Mouse (Mus musculus) cerebellum, adult 9-11 months (tissue): Measurements from ENCODE around the gene Atp5d.

Experiments
- DNase-seq: peaks from one replicate; pipeline ENCODE4 v3.0.0; 2022

Atp5d gene

DNA sequence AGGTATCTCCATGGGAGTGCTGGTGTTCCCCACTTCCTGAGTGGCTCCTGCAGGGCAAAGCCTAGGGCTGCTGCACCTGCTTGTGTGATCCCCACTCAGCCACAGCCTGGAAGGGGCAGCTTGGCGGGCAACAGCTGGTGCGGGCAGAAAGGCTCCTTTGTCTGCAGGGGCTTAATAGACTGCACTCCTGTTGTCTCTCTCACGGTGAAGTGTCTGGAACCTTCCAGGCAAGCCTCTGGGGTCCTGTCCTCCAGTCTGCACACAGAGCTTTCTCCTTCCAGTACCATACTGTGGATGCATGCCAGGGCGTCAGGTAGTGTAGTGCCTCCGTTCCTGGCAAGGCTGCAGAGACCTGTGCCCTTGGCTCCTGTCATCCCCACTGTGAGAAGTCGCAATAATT is 19.9 kb upstream of the Atp5d start:
- DNase-seq, result peak; percentile 69

DNA sequence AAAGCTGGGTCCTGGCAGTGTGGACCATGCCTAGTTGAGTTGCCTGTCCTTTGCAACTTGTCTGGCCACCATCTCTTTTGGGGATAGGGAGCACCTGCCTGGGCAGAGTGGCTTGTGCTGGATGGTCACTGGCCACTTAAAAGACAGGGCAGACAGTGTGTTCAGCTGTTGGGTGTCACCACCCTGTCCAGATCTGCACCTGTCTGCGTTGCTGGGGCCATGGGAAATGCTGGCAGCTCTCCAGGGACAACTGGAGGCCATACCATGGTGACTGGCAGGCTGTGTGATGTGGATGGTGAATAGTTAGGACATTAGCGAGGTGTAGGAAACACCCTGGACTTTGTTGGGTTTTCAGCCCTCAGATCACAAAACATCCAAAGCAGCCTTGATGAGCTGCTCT is 18.3 kb upstream of the Atp5d start:
- DNase-seq, result peak; percentile 49

DNA sequence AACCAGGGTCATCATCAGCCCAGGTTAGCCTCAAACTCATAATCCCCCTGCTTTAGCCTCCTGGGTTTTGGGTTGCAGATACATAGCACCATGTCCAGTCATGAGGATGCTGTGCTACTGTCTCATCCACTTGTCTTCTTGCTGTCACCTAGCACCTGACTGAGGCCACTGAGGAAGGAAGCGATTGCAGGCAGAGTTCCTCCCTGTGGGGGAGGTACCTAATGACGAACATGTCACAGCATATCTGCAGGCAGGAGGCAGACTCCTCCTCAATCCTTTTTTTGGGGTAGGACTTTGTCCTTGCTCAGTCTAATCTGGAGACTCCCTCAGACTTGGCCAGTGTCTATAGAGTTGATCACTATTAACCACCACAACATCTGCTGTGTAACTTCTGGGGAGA is 16.8 kb upstream of the Atp5d start:
- no peak for DNase-seq

DNA sequence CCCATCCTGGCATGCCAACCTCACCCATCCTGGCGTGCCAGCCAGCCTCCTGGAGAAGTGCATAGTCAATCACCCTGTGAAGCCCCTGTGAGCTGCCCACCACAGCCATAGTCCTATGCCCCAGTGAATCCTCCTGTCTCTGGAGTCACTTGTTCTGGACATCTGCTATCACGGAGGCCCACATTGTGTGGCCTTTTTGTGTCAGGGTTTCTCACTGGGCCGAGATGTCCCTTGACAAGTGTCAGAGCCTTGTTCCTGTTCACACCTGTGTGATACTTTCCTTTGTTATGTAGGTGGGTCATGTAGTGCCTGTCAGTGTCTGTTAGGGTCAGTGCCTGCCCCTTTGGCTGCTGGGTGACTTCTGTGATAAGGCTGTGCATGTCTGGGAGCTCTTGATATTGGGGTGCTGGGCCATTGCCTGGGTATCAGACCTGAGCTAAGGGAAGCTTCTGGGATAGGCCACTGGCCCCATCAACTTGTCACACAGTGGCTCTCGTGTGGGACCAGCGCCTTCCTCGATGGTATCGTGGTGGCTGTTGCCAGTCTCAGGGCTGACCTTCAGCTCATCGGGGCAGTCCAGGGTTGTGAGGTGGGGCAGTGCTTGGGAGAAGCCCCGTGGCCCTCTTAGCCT is 14.4 kb upstream of the Atp5d start:
- DNase-seq, result no peak

DNA sequence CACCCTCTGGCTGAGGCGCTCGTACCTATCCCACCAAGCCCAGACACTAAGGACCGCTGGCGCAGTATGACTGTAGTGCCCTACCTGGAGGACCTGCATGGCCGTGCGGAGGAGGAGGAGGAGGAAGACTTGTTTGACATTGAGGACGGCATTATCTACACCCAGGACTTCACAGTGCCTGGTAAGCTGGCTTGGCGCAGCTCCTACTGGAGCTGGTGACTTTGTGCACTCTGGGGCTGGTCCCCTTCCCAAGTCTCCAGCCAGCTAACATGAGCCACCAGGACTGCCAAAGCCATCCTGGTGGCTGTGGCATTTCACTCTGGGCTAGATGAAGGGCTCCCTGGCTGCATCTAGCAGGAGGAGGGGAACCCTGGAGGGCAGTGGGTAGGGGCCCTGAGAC is 10.5 kb upstream of the Atp5d start:
- DNase-seq, result peak; percentile 48

DNA sequence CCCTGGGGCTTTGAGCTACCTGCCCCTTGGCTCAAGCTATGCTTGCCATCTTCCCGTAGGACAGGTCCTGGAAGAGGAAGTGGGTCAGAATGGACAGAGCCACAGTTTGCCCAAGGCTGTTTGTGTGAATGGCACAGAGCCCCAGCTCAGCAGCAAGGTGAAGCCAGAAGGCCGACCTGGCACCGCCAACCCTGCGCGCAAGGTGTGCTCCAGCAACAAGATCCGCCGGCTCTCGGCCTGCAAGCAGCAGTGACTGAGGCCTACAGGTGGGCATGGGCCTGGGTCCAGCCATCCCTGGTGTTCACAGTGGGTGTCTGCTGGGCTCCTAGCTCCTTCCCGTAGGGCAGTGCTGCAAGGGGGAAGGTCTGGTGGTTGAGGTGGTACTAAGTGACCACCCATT is 8.6 kb upstream of the Atp5d start:
- peak; percentile 88 for DNase-seq

DNA sequence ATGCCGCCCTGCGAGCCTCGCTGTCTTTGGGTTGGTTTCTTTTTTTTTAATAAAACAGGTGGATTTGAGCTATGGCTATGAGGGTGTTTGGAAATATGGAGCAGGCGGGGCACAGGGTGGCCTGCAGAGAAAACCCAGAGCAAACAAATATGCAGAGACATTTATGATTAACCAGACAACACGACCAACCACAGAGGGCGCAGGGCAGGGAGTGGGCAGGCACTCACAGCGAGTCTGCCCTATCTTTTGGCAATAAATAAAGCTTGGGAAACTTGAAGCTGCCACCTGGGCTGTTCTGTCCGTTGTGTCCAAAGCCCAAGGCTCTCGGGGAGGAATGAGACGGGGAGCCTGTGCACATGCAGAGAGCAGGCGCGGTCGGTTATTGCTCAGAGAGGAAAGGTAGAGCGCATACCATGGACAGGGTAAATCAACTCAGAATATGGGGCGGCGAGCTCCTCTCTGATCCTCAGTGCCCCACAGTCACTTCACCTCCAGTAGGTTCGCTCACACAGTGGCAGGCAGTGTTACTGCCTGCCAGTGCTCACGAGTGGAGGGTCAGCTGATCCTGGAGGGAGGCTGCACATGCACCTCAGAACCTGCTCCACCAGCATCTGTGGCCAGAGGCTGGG is 7.9 kb upstream of the Atp5d start:
- no peak for DNase-seq

DNA sequence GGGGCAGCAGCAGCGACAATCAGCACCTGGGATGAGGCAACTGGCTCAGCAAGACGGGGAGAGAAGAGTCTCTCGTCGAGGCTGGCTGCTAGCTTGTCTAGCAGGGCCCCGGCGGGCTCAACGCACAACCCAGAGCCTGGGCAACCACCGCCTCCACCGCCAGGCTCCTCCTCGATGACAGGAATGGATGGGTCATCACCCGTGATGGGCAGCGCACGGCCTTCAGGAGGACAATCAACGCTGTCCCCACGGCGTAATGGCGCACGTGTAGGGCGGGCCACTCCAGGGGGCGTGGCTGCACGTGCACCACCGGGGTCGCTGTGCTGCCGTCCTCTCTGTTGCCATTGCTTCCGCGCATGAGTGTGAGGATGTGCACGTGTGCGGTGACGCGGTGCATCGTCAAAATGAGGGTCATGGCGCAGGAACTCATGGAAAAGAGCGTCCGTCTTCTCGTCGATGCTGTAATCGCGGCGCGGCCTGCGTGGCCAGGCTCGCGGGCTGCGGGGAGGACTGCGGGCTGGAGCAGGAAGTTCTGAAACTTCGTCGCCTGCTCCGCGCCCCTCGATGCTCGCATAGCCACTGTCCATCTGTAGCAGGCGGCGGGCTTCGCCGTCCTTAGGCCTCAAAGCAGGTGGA is 7.0 kb upstream of the Atp5d start:
- peak; percentile 52 for DNase-seq

DNA sequence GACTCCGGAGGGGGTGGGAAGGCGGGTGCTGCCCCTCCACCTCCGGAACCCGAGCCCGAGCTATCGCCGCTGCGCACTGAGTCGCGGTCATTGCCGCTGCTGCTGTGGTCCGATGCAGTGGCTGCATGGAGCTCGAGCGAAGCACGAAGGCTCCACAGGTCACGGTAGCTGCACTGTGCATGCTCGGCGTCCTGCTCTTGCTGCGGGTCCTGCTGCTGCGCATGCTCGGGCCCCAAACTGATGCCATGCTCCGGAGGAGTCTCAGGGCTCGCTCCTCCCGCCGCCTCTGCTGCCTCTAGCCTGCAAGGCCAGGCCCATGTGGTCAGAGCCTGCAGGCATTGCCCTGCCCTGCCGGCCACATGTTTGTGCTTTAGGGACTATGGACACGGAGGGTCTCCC is 6.5 kb upstream of the Atp5d start:
- peak; percentile 46 for DNase-seq

DNA sequence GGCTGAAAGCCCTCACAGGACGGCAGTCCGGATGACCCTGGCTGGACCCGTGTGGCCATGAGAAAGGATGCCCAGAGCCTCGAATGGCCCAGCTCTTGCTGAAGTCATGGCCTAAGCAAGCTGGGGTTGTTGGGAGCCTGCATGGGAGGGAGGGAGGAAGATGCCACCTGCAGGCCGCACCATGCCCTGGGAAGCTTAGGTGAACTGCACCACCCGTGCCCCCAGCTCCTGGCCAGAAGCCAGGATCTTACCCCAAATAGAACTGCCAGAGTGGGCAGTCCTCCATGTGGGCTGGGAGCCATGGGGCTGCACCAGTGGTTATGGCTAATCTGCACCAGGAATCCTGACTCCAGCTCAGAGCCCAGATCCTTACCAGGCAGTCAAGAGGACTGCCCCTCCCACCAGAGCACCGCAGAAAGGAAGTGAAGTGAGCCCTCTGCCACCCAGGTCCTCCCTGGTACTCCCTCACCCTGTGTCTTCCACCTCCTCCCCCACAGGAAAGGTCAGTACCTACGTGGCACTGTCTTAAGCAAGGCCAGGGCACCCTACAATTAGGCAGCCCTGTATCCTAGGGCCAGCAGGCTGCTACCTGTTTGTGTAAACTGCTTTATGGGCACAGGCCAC is 5.1 kb upstream of the Atp5d start:
- peak; percentile 71 for DNase-seq

DNA sequence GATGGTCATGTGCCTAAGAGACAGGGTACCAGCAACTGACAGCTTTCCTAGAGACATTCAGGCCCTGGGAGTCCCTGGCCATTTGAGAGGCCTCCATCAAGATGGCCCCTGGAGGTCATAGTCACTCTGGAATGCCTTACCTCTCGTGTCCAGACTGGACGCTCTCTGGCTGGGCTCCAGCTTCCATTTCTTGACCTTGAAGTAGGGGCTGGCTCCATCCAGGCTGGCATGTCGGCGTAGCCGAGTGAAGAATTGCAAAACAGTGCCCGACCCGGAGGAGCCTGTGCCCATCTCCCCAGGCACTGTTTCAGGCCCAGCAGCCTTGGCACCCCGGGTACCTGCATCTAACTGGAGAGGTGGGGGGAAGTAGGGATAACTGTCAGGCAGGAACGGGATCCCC is 4.0 kb upstream of the Atp5d start:
- DNase-seq, result peak; percentile 58

DNA sequence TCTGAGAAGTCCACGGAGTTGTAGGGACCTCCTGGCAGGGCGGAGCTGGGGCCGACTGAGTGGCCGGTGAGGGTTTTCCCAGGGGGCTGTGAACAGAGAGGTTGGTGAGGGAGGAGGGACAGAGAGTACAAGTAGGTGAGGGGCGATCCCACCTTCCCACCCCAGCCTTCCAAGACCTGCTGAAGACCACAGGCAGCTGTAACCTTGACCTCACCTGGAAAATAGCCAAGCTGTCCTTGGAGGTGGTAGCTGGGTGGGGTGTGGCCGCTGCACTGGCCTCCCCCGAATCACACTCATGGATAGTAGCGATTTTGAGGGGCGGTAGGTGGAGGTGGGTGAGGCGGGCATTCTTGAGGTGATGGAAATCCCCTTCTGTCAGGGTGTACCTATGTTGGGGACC is 3.3 kb upstream of the Atp5d start:
- peak; percentile 62 for DNase-seq

DNA sequence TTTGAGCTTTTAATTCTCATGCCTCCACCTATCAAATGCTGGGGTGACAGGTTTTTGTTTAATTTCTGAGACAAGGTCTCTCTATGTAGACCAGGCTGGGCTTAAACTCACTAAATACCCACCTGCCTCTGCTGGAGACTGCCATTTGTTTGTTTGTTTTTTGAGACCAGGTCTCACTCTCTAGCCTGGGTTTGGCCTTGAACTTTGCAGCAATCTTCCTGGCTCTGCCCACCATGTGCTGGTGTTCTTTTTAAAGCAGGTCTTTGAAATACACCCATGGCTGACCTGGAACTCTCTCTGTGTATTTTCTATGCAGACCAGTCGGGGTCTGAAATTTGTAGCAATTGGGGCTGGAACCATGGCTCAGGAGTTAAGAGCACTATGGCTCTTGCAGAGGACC is 2.8 kb upstream of the Atp5d start:
- DNase-seq, result no peak

DNA sequence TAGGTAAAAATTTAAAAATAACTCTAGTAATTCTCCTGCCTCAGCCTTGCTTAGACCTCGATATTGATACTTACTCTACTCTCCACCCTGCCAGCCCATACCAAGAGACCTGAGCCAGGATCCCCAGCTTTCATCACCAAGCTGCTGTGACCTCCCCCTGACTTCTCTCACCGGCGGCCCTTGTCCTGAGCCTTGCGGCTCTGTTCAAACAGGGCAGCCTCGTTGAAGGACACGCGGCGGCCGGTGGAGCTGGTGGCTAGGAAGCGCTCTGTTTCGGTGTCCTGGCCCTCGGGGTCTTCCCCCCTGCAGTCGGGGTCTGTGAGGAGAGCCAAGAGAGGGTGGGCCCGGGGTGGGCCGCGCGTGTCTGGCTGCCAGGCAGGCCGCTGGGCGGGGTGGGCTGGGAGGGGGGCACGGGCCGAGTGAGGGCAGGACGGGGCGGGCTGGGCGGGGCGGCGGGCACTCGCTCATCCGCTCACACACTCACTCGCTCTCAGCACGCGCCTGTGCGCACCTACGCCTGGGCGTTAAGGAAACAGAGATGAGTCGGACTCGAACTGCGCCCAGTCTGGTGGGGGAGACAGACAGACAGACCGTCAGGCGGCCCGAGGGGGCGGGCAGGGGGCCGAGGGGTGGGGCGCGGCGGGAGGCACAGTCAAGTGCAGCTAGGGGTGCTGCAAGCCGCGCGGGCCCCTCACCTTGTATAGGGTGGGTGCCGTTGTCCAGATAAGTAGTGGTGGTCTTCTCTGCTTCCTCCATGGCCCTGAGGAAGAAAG is 2.1 kb upstream of the Atp5d start:
- DNase-seq, result peak; percentile 52

DNA sequence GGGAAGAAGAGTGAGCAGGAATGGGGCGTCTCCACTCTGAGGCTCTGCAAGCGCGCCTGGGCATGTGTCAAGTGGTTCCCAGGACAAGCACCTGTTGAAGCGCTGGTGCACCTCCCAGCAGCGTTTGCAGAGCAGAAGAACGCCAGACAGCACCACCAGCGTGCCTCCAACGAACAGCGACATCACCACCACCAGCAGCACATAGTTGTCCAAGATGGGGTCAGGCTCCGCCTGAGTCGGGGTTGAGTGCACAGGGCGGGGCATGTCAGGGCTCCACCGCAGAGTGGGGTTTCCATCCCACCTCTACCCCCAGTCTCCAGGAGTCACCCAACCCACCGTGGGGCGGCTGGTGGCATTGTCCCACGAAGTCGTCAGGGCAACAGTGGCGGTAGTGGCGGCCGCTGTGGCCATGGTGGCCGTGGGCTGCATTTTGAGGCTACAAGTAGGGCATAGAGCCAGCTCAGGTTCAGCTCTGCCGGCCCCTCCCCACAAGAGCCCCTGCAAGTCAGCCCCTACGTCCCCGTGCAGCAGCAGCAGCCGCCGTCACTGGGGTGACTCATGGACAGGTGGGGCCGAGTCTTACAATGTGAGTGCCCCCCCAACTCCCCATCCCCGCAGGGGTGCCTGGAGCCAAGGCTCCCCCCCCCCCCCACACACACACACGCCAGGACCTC is 1.3 kb upstream of the Atp5d start:
- peak; percentile 79 for DNase-seq

DNA sequence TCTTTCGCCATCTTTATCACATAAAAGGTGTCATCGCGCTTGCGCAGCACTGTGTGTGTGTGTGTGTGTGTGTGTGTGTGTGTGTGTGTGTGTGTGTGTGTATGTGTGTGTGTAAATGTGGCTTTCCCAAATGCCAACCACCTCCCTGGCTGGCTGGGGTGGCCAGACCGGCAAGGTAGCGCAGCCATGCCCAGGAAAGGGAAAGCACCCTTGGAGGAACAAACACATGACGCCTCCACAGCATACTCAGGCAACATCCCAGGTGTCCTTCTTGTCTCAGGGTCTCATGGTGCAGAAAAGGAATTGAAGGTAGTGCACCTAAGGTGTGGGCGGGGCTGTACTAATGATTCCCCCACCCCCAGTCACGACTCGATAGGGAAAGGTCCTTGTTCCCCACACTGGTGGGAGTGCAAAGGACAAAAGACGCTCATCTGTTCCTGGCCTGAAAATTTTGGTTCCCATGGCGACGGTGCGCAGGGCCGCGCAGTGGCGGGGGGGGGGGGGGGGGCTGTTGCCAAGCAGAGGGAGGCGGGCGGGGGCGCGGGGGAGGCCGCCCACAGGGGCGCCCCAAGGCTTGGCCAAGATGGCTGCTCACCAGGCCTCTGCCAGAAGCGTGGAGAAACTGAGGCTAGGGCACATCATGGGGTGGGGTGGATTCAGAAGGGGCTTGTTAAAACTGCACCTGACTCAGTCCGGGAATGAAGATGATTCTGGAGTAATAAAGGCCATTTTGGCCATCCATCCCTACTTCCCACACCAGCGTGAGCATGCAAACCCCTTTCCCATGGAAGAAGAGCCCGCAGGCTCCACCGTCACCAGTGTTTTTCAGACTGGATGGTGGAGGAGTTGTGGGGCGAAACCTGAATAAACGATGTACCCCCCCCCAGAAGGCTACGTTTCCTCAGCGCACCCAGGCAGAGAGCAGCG is 543 bp upstream of the Atp5d start:
- DNase-seq, result peak; percentile 79

DNA sequence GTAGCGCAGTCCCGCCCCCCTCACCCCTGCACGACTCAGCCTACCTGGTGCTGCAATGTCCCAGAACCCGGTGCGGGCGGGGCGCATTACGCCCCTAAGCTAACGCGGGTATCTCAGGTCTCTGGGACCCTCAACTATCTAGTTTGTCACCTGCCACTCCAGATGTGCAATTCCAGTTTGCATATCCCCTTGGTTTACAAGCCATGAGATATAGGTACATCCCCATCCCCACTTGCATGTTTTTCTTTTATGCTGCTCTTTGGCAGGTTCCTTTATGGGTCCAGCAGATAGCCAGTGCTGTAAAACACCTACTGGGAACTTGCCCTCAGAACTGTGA is 975 bp downstream of the Atp5d start:
- DNase-seq, result no peak

DNA sequence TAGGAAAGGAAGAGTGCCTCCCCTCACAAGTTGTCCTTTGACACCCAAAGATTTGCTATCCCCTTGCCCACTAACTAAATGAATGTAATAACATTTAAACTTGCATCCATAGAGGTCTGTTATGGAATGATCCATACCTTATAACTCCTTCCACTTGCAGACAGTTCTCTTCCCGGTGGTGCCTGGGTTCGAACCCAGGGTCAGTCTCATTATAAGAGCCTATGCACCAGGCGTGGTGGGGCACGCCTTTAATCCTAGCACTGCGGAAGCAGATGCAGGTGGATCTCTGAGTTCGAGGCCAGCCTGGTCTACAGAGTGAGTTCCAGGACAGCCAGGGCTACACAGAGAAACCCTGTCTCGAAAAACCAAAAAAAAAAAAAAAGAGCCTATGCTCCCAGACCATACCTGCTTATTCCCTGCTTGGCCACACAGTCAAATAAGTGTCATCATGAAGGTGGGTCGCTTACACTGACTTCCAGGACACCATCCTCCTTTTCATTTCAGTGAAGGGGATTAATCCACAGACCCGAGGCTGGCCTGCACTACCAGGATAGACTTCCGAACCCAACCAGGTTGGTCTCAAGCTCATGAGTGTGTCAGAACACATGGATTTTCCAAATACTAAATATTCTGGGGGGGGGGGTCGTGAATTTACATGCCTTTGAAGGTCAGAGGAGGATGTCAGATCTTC is 1.7 kb downstream of the Atp5d start:
- peak; percentile 62 for DNase-seq

DNA sequence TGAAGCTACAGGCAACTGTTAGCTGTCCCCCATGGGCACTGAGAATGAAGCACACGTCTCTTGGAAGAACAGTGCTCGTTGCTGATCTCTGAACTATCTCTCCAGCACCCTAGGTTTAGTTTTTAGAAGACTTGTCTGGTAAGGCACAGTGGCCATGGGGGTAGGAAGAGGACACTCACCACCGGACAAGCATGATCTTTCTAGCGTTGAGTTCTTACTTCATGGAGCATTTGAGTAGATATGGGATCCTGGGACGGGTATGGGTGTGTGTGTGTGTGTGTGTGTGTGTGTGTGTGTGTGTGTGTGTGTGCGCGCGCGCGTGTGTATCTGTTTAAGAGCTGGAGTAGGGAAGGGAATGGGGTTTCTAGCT is 2.2 kb downstream of the Atp5d start, which contains the start of gene Cbarp:
TSS of gene Cbarp (minus strand) at position 170 of the 370 bp plus-strand sequence.
- DNase-seq, result no peak

DNA sequence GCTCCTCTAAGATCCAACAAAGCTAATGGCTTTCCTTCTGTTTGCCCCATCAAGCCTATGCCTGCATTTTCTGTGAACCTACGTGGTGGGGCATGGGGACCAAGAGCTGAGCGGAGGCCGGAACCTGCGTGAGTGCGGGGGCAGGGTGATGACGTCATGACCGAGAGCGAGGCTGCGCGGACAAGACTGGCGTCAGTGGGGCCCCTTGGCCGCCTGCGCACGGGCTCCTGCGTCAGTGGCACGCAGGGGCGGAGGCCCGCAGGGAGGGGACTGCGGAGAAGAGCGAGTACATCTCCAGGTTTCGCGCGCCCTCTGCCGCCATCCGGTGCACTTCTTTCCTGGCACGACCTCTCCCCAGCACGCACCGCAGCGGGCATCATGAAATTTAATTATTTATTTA is 2.8 kb downstream of the Atp5d start:
- DNase-seq, result peak; percentile 99
